9 mouse cellular contexts compared by ENCODE assay signal in the genomic region with DNA sequence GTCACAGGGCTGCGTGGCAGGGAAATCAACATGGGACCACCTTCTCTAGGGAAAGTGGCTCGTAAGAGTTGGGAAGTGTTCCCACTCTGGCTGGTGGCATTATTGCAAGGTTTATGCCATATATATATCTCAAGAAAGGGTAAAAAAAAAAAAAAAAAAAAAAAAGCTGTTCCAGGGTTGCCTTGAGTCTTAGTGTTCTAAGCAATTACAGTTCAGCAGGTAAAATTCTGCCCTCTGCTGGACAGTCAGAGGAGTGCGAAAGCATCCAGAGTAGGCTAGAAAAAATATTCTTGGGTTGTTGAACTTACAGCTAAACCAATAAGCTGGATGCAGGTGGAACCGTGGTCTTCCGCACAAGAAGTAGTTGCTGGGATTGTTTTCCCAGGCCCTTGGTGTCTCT.
DNase-seq lines count a peak whose midpoint lies in the region; ATAC-seq and TF ChIP-seq lines count a peak whose summit lies in the region.
"Had no signal": no experiment of that assay in that cellular context is flagged by ENCODE, and none has a peak within 500 bp of the region (broad histone marks: within the 10 kb centered on the region; RNA-seq: fewer than 3 reads in every experiment).

No protein-coding gene starts in this region.

- no peak for TF ChIP-seq EP300 in CH12.LX (IDR thresholded peaks at IDR 0.05; ENCODE audit: low read length)

- WGBS in heart, embryonic 10.5 days: 69% methylated on average over 5 of the region's 5 CpGs
- 74% methylated on average over 5 of the region's 5 CpGs for WGBS in forebrain, embryonic 15.5 days

- H3K36me3 ChIP-seq in heart, embryonic 10.5 days: peaks cover 16% of the 10 kb centered on the region
- H3K36me3 ChIP-seq in CH12.LX (replicated peaks in 1 of 2; ENCODE audit: control insufficient read depth in 1 of 2, insufficient read depth in 1 of 2, low read length in 1 of 2): peaks cover 0 to 2% of the 10 kb centered on the region in 2 experiments
- H3K36me3 ChIP-seq in forebrain, embryonic 15.5 days: peaks cover 65% of the 10 kb centered on the region

- H3K27me3 ChIP-seq in heart, embryonic 10.5 days (ENCODE audit: insufficient read depth, poor library complexity, severe bottlenecking): no peaks in the 10 kb centered on the region
- H3K27me3 ChIP-seq in CH12.LX (replicated peaks): no peaks in the 10 kb centered on the region
- no peaks in the 10 kb centered on the region for H3K27me3 ChIP-seq in forebrain, embryonic 15.5 days
- H3K27me3 ChIP-seq: lung, embryonic 15.5 days had no signal

- H3K79me2 ChIP-seq in CH12.LX (replicated peaks; ENCODE audit: control insufficient read depth, extremely low read depth, insufficient read depth, poor library complexity, severe bottlenecking): no peaks in the 10 kb centered on the region

- peak; percentile 52 for ATAC-seq in forebrain, embryonic 15.5 days (replicated peaks)

- TF ChIP-seq POLR2A in CH12.LX (IDR thresholded peaks at IDR 0.05; ENCODE audit: low read depth, low read length): no peak

- H3K4me3 ChIP-seq in heart, embryonic 10.5 days: no peak overlapping the region
- H3K4me3 ChIP-seq in CH12.LX (replicated peaks in 1 of 3; ENCODE audit: low read depth in 2 of 3, low read length in 2 of 3, poor library complexity in 1 of 3): no peak overlapping the region
- no peak overlapping the region for H3K4me3 ChIP-seq in forebrain, embryonic 15.5 days
- H3K4me3 ChIP-seq: lung, embryonic 15.5 days had no signal

- in situ Hi-C loops in CH12.LX (cut with MboI; ENCODE audit: low pct_ligation_motif_present, low pct_unique_long_range_greater_than_20kb, low sequenced_read_pairs): loop anchor here (10.0 kb wide), 1 partner anchor 367 kb away; no protein-coding TSS in a partner anchor

- no peaks in the 10 kb centered on the region for H3K4me1 ChIP-seq in heart, embryonic 10.5 days
- H3K4me1 ChIP-seq in CH12.LX (ENCODE audit: control insufficient read depth in 1 of 2, insufficient read depth in 2 of 2): no peaks in the 10 kb centered on the region
- H3K4me1 ChIP-seq in forebrain, embryonic 15.5 days: no peaks in the 10 kb centered on the region
- H3K4me1 ChIP-seq: lung, embryonic 15.5 days had no signal

- H3K27ac ChIP-seq in heart, embryonic 10.5 days: no peak overlapping the region
- H3K27ac ChIP-seq in CH12.LX (ENCODE audit: insufficient read depth, low read depth): no peak overlapping the region
- H3K27ac ChIP-seq in forebrain, embryonic 15.5 days (replicated peaks): no peak overlapping the region
- H3K27ac ChIP-seq: lung, embryonic 15.5 days had no signal

- dilution Hi-C loops in CH12.LX (cut with MboI; ENCODE audit: extremely low pct_ligation_motif_present, extremely low pct_unique_long_range_greater_than_20kb, low sequenced_read_pairs): no loop called here

- peak; percentile 30 for DNase-seq in heart, adult 8-10 months (ENCODE audit: low spot score)
- no peak for DNase-seq in heart, embryonic 10.5 days (ENCODE audit: low spot score)
- DNase-seq in CH12.LX (ENCODE audit: extremely low read depth): peak; percentile 53
- peak; percentile 17 for DNase-seq in c-Kit-positive CD71-positive TER-119-positive erythroid progenitor cells, embryonic 14.5 days (ENCODE audit: low spot score)
- DNase-seq in layer of hippocampus, adult 9-10 months (ENCODE audit: low spot score): peak; percentile 46
- DNase-seq in mesoderm, embryonic 11.5 days (ENCODE audit: low read depth, low spot score): peak; percentile 65
- DNase-seq in thymus, postnatal 0 days (ENCODE audit: low spot score): peak; percentile 55

- H3K9ac ChIP-seq in CH12.LX (ENCODE audit: insufficient read depth, low read depth): no peak overlapping the region
- no peak overlapping the region for H3K9ac ChIP-seq in forebrain, embryonic 15.5 days (replicated peaks)
- H3K9ac ChIP-seq: lung, embryonic 15.5 days had no signal

- H3K4me2 ChIP-seq in CH12.LX (ENCODE audit: insufficient read depth, low read depth, poor library complexity, severe bottlenecking): no peak overlapping the region
- no peak overlapping the region for H3K4me2 ChIP-seq in forebrain, embryonic 15.5 days (replicated peaks)
- H3K4me2 ChIP-seq: lung, embryonic 15.5 days had no signal

- no peaks in the 10 kb centered on the region for H3K9me3 ChIP-seq in heart, embryonic 10.5 days
- no peaks in the 10 kb centered on the region for H3K9me3 ChIP-seq in CH12.LX (replicated peaks; ENCODE audit: low read length)
- H3K9me3 ChIP-seq in forebrain, embryonic 15.5 days: no peaks in the 10 kb centered on the region
- H3K9me3 ChIP-seq: lung, embryonic 15.5 days had no signal

- TF ChIP-seq RAD21 in CH12.LX (IDR thresholded peaks at IDR 0.05; ENCODE audit: low read depth, low read length): peak; percentile 61

- peak; percentile 80 to 82 for TF ChIP-seq CTCF in CH12.LX (conservative IDR thresholded peaks at IDR 0.05 in 1 of 2, IDR thresholded peaks at IDR 0.05 in 1 of 2; ENCODE audit: low read depth in 2 of 2, low read length in 2 of 2)

TF ChIP-seq in CH12.LX, 34 proteins besides CTCF, POLR2A, EP300 and RAD21:
- TF ChIP-seq CHD1 (IDR thresholded peaks at IDR 0.05; ENCODE audit: low read depth, low read length) (no peak), ZNF384 (IDR thresholded peaks at IDR 0.05; ENCODE audit: low read depth, low read length) (peak; percentile 92), ZMIZ1 (IDR thresholded peaks at IDR 0.05; ENCODE audit: low read depth, low read length) (no peak), SMC3 (IDR thresholded peaks at IDR 0.05; ENCODE audit: low read depth, low read length) (peak; percentile 74), NELFE (IDR thresholded peaks at IDR 0.05; ENCODE audit: low read depth, low read length) (no peak), MAZ (IDR thresholded peaks at IDR 0.05; ENCODE audit: low read depth, low read length) (no peak)
TF ChIP-seq in CH12.LX: peak in this region for 2.
